Mouse (Mus musculus) stomach, postnatal 0 days (tissue): ENCODE data around the gene Ttc41. TPM values are rescaled to one million over a fixed set of nuclear protein-coding genes. Genes with fewer than 3 reads are reported as not detected.
"Not testable (repeated sequence)": the region's sequence is repeated elsewhere in the genome, so short reads cannot be mapped to it uniquely, and the experiment has no call there.

Experiments
- ATAC-seq: fragments of 200-750 bp; cut with Nextera tagmentation; 2 replicates; pipeline ENCODE4 v1.8.0; 2017; ENCODE audit not compliant: low FRiP score, low TSS enrichment
- DNase-seq: peaks from one replicate; pipeline ENCODE4 v3.0.0-alpha.2; 2016; ENCODE audit warnings: low spot score
- H3K27ac ChIP-seq: fragments of 300-500 bp; sonication (generic); replicated peaks from 2 replicates; pipeline ENCODE4 v1.5.1; 2014; ENCODE audit warnings: mild to moderate bottlenecking, control low read depth
- H3K27me3 ChIP-seq: fragments of 300-500 bp; sonication (generic); 2 replicates; pipeline ENCODE4 v1.6.1; 2014; ENCODE audit warnings: low read length; ENCODE audit not compliant: control insufficient read depth, insufficient read depth
- H3K36me3 ChIP-seq: fragments of 300-500 bp; sonication (generic); 2 replicates; pipeline ENCODE4 v1.6.1; 2014; ENCODE audit warnings: low read length, mixed read lengths; ENCODE audit not compliant: control insufficient read depth, insufficient read depth
- H3K4me1 ChIP-seq: fragments of 300-500 bp; sonication (generic); replicated peaks from 2 replicates; pipeline ENCODE4 v1.6.1; 2014; ENCODE audit warnings: antibody characterized with exemption; ENCODE audit not compliant: control insufficient read depth, insufficient read depth
- H3K4me2 ChIP-seq: fragments of 300-500 bp; sonication (generic); replicated peaks from 2 replicates; pipeline ENCODE4 v1.6.1; 2014; ENCODE audit warnings: low read depth, mild to moderate bottlenecking, control low read depth, moderate library complexity
- H3K4me3 ChIP-seq: fragments of 300-500 bp; sonication (generic); 2 replicates; pipeline ENCODE4 v1.5.1; 2014; ENCODE audit warnings: low read depth, low read length, control low read depth
- H3K9ac ChIP-seq: fragments of 300-500 bp; sonication (generic); 2 replicates; pipeline ENCODE4 v1.6.1; 2014; ENCODE audit warnings: mild to moderate bottlenecking, low read length, control low read depth, mixed read lengths
- H3K9me3 ChIP-seq: fragments of 300-500 bp; sonication (generic); 2 replicates; pipeline ENCODE4 v1.6.1; 2016; ENCODE audit warnings: low read length; ENCODE audit not compliant: control insufficient read depth
- CTCF ChIP-seq: IDR thresholded peaks from 2 replicates; pipeline ENCODE4 v1.5.1; 2016; ENCODE audit warnings: antibody characterized with exemption, low read depth, mild to moderate bottlenecking, moderate library complexity
- EP300 ChIP-seq: optimal IDR thresholded peaks from 2 replicates; pipeline ENCODE3; 2016; ENCODE audit warnings: antibody characterized with exemption
- WGBS: fragments of 180-500 bp; shearing (Covaris S2); extraction: QIAGEN DNeasy Blood & Tissue Kit; methylation state at CpG from one replicate; pipeline ENCODE4 v1.1.7; 2014; 5-methylcytosine and 5-hydroxymethylcytosine counted together
- polyA plus RNA-seq: library from polyadenylated mRNA; unstranded; fragments of >200 nt; fragmentation: Nextera tagmentation; extraction: Ambion mirVana; gene quantifications from 2 replicates; pipeline ENCODE4 v1.2.1, GENCODE M21; 2015

Gene Ttc41
- polyA plus RNA-seq, result 0.38 and 0.47 TPM in 2 replicates

DNA sequence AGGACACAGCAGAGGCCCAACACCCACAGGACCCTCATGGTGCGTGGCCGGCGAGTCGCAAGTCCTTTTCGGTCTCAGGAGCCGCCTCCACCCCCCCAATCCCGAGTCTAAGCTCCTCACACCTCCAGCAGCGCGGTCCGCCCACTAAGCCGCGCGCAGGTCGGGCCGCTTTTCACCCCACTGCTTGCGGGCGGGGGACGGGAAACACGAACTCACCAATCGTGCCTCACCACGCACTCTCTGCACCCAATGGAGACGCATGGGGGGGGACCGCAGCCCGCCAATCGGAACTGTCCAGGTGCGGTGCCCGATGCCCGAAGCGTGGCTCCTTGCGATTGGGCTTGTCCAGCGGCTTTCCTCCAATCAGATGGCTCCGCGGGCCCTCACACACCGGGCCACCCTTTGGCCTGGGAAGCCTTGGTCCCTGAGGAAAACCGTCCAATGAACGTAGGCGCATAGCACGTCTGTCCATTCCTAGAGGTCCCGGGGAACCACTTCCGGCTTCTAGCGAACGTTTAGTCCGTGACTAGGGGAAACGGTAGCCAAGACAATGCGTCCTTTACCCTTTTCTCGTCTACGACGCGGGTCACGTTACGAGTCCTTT, at the start of gene Ttc41, which contains the start of gene Hsp90b1:
Gene Ttc41, plus strand, starts transcription at position 494 of the 604 bp plus-strand sequence.
Gene Hsp90b1, minus strand, starts transcription at position 192 of the 604 bp plus-strand sequence.
- ATAC-seq (peak; percentile 98), DNase-seq (peak; percentile 100)
- no peaks in the 10 kb centered on the region for H3K9me3 ChIP-seq
- TF ChIP-seq EP300 (no peak), CTCF (no peak)
- H3K4me2 ChIP-seq, result peak within 1 kb of the TSS; percentile 83
- WGBS, result 0% methylated on average over 50 of the region's 51 CpGs
- peak within 1 kb of the TSS; percentile 95 for H3K27ac ChIP-seq
- H3K9ac ChIP-seq, result peak within 1 kb of the TSS; percentile 90
- 0 out of 2 replicates have a peak, but pooled peaks cover 2% of the 10 kb centered on the region for H3K4me1 ChIP-seq
- H3K36me3 ChIP-seq, result peaks cover 15% of the 10 kb centered on the region
- H3K27me3 ChIP-seq, result no peaks in the 10 kb centered on the region
- peak within 1 kb of the TSS; percentile 83 for H3K4me3 ChIP-seq

DNA sequence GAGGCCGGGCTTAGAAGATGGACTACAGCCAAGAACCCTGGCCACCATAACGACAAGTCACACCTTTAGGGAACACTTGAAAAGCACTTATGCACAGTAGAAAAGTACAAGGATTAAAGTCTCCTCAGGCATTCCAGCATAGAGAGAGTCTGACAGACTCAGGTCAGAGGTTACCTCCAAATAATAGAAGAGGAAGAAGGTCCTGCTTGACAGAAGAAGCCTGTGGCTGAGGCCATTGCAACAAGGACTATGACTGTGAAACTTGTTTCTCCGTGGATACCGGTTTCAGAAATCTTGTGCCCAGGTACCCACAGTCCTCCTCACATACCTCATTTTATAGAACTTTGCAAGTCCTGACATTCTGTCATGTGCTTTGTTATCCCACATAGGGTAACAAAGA, 35.1 kb upstream of the Ttc41 start:
- H3K36me3 ChIP-seq, H3K27me3 ChIP-seq, H3K4me3 ChIP-seq, H3K4me2 ChIP-seq, ATAC-seq, H3K4me1 ChIP-seq, H3K27ac ChIP-seq, H3K9me3 ChIP-seq, DNase-seq, H3K9ac ChIP-seq: not testable (repeated sequence)
- 77% methylated on average over 4 of the region's 4 CpGs for WGBS

DNA sequence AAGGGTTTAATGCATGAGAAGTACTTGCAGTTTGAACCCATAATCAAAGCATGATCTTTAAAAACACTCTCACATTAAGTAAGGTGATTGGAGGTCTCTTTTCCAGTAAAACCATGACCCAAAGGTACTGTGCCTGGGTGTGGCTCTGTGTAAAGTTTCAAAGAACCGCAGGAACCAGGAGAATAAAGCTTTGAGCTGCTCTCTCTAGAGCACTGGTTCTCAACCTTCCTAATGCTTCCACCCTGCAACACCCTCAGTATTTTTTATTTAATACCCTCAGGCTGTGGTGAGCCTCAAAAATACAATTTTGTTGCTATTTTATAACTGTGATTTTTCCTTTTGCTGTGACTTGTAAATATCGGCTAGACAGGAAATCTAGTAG, 20.8 kb upstream of the Ttc41 start:
- not testable (repeated sequence) for H3K9ac ChIP-seq, H3K4me1 ChIP-seq, H3K36me3 ChIP-seq, DNase-seq, H3K9me3 ChIP-seq, H3K27ac ChIP-seq, H3K27me3 ChIP-seq
- peak; percentile 46 for ATAC-seq
- Histone ChIP-seq H3K4me2 (peak overlapping the region; percentile 74), H3K4me3 (peak overlapping the region; percentile 64)
- WGBS, result 13% methylated on average over 2 of the region's 2 CpGs

DNA sequence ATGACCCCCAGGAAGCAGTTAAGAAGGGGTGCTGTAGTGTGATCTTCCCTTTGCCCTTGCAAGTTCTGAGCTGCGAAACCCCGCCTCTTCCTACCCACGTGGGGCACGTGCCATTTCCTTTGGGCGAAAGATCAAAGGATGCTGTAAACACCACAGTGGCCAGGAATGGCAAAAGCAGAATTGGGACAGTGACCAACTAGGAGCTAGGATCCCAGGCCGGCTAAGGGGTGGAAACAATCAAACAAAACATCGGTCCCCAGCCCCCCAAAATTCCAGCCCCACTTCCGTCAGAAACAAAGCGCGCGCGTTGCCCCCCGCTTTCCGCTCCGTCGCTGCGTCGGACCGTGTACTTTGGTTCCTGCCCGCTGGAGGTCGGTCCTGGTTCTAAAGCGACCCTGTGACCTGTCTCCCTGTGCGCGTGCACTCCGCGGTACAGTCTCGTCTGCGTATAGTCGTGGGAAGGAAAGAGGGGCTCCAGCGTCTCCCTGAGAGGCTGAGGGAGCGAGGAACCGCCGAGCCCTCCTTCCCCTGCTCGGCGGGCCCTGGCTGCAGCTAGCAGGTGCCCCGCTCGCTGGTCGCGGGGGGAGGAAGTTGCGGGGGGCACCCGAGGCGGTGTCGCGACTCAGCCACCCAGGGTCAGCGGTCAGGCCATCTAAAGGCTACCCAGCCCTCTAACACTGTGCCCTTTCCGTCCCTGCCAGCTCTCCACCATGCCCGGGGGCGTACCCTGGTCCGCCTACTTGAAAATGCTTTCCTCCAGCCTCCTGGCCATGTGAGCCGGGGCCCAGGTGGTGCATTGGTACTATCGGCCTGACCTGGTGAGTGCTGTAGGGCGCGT, 20.2 kb upstream of the Ttc41 start:
- WGBS, result under 1% methylated on average over 44 of the region's 53 CpGs
- H3K36me3 ChIP-seq, H3K27me3 ChIP-seq, H3K4me1 ChIP-seq, H3K9me3 ChIP-seq: not testable (repeated sequence)
- DNase-seq, result peak; percentile 83
- peak overlapping the region; percentile 80 for H3K27ac ChIP-seq
- H3K4me3 ChIP-seq, result peak overlapping the region; percentile 64
- peak overlapping the region; percentile 74 for H3K4me2 ChIP-seq
- ATAC-seq, result peak; percentile 91
- 0 out of 2 replicates have a peak, but pooled peaks have one; percentile 15 for TF ChIP-seq CTCF
- H3K9ac ChIP-seq, result peak overlapping the region; percentile 80

DNA sequence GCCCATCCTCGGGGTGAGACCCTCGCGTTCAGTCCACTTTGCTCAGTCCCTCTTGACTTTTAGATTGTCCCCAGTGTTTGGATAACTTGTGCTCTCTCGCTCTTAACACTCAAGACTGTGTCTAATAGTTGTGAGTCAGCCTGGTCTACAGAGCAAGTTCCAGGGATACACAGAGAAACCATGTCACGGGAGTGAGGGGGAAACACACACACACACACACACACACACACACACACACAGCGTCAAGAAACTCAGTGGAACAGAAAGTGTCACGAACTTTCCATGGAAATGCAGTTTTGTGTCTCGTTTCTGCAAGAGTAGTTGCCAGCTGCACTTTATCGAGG, 19.6 kb upstream of the Ttc41 start:
- ATAC-seq, result peak; percentile 21; the same call in 1 of the 2 replicates
- not testable (repeated sequence) for H3K4me1 ChIP-seq, H3K27me3 ChIP-seq, H3K27ac ChIP-seq, H3K9me3 ChIP-seq, H3K36me3 ChIP-seq, DNase-seq
- peak overlapping the region; percentile 64 for H3K4me3 ChIP-seq
- WGBS, result 13% methylated on average over 9 of the region's 9 CpGs
- H3K9ac ChIP-seq, result peak overlapping the region; percentile 80
- peak overlapping the region; percentile 74 for H3K4me2 ChIP-seq

DNA sequence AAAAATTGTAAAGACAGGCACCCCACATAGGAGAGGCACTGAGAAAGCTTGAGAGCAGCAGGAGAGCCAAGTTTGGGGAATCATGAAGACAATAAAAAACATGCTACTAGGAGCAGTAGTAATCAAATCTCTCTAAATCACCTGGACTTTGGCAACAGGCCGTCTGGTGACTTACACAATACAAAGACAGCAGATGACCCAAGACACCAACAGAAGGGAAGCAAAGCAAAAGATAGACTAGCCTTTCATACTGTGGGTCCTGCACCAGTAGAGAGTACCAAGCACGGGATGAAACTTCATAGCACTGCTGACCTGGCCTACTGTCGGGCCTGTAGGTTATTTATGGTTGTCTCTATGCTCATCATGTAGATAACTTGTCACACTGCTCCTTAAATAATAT, 5.4 kb upstream of the Ttc41 start:
- ATAC-seq, result no peak
- no peaks in the 10 kb centered on the region for H3K27me3 ChIP-seq
- H3K4me1 ChIP-seq, result 0 out of 2 replicates have a peak, but pooled peaks cover 2% of the 10 kb centered on the region
- no peak for TF ChIP-seq EP300
- no peak for TF ChIP-seq CTCF
- WGBS, result 54% methylated on average over 3 of the region's 3 CpGs
- no peaks in the 10 kb centered on the region for H3K9me3 ChIP-seq
- H3K27ac ChIP-seq, result no peak overlapping the region
- no peak for DNase-seq
- no peak overlapping the region for H3K9ac ChIP-seq
- peak overlapping the region; percentile 4; the same call in 1 of the 2 replicates for H3K4me3 ChIP-seq
- 0 out of 2 replicates have a peak overlapping the region, but pooled peaks have one; percentile 17 for H3K4me2 ChIP-seq
- peaks cover 40% of the 10 kb centered on the region for H3K36me3 ChIP-seq
